Mouse (Mus musculus) myocyte (in vitro differentiated cells): ENCODE results near the gene Swap70.

Experiments used
- CEBPB ChIP-seq: IDR thresholded peaks from 2 replicates; pipeline ENCODE4 v1.6.1; 2011; ENCODE audit warnings: mild to moderate bottlenecking, moderate library complexity; ENCODE audit not compliant: poor library complexity, insufficient read depth, severe bottlenecking
- E2F4 ChIP-seq: IDR thresholded peaks from one replicate; pipeline ENCODE4 v1.6.1; 2011; ENCODE audit warnings: mild to moderate bottlenecking, control low read depth, moderate library complexity; ENCODE audit not compliant: insufficient read depth
- MAX ChIP-seq: IDR thresholded peaks from one replicate; pipeline ENCODE4 v1.6.1; 2011; ENCODE audit warnings: low read depth, mild to moderate bottlenecking, control low read depth
- MYOD1 ChIP-seq, 3 experiments: IDR thresholded peaks; one replicate each; pipeline ENCODE4 v1.6.1; 2011; ENCODE audit warnings: control low read depth in 2 of 3, low read depth in 2 of 3, mild to moderate bottlenecking in 2 of 3, moderate library complexity in 1 of 3; ENCODE audit not compliant: insufficient read length in 2 of 3, control insufficient read depth in 1 of 3
- MYOG ChIP-seq, 3 experiments: IDR thresholded peaks; one replicate each; pipeline ENCODE4 v1.6.1; 2011; ENCODE audit warnings: control low read depth in 2 of 3, low read depth in 2 of 3, mild to moderate bottlenecking in 2 of 3; ENCODE audit not compliant: insufficient read length in 2 of 3, control insufficient read depth in 1 of 3, insufficient read depth in 1 of 3
- POLR2A ChIP-seq: IDR thresholded peaks from one replicate; pipeline ENCODE4 v1.6.1; 2011; ENCODE audit warnings: low read depth, mild to moderate bottlenecking, control low read depth, moderate library complexity; ENCODE audit not compliant: insufficient read length
- POLR2AphosphoS2 ChIP-seq: IDR thresholded peaks from one replicate; pipeline ENCODE4 v1.6.1; 2011; ENCODE audit warnings: low read depth, control low read depth; ENCODE audit not compliant: insufficient read length
- SRF ChIP-seq: IDR thresholded peaks from one replicate; pipeline ENCODE4 v1.6.1; 2011; ENCODE audit warnings: low read depth; ENCODE audit not compliant: control insufficient read depth, insufficient read length
- TCF3 ChIP-seq: IDR thresholded peaks from one replicate; pipeline ENCODE4 v1.6.1; 2011; ENCODE audit warnings: low read depth, control low read depth; ENCODE audit not compliant: insufficient read length
- USF1 ChIP-seq: IDR thresholded peaks from one replicate; pipeline ENCODE4 v1.6.1; 2011; ENCODE audit warnings: low read depth, mild to moderate bottlenecking, control low read depth, moderate library complexity

DNA sequence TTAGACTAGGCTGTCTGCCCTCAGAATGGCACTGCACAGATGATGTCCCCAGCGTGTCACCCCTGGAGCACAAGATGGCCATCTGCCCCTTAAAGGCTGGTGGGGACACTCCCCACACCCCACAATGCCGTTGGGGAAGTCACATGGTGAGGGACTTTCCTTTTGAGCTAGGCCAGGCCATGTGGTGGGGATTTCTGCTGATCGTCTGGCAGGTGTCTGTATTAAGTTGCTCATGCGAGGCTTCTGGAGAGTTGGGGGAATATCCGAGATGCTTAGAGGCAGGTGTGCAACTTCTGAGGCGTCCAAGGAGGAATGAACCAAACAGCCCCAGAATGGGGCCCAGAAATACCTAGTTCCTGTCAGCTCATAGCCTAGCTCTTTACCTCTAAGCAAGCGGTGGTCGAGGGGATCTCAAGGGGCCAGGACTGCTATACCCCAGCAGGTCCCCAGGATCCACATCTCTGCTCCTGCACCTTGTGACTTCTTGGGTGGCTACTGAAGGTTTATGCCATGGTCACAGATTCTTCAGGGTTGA, 64.8 kb downstream of the Swap70 start:
- no peak for TF ChIP-seq SRF
- TF ChIP-seq E2F4: no peak
- no peak for TF ChIP-seq POLR2A
- no peak for TF ChIP-seq USF1
- TF ChIP-seq POLR2AphosphoS2: no peak
- TF ChIP-seq CEBPB: no peak
- no peak for TF ChIP-seq MYOD1 (IDR thresholded peaks at IDR 0.05; ENCODE audit: control insufficient read depth in 1 of 3, insufficient read length in 2 of 3, low read depth in 2 of 3)
- no peak for TF ChIP-seq TCF3
- no peak for TF ChIP-seq MAX
- peak in 1 of 3 experiments; percentile 32 for TF ChIP-seq MYOG (IDR thresholded peaks at IDR 0.05; ENCODE audit: control insufficient read depth in 1 of 3, insufficient read depth in 1 of 3, insufficient read length in 2 of 3, low read depth in 2 of 3)
